Mouse (Mus musculus): ENCODE results near the gene Rftn2.
"Not testable (repeated sequence)": the region's sequence is repeated elsewhere in the genome, so short reads cannot be mapped to it uniquely, and the experiment has no call there.

The Rftn2 gene

GRCm38 (mm10) chr1:55171361-55172325, 54.9 kb downstream of the Rftn2 start:
- no peak for DNase-seq

- DNase-seq, result no peak
These were observed 58.0 kb downstream of the Rftn2 start for GRCm38 (mm10) chr1:55168591-55168990.

DNA sequence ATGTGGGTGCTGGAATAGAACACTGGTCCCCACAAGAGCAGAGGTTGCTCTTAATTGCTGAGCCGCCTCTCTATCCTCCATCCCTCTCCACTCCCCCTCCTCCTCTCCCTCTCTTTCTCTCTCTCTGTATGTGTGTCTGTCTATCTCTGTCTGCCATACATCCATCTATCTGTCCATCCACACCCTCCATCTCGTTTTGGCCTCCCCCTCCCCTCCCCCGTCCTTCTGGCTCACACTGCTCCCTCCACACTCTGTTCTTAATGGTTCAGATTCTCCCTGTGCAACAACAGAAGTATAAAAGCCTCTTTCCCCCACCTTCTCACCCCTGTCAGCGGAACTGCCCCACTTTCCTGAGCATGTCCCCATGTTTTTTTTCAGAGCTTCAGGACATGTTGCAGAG, 59.0 kb downstream of the Rftn2 start:
- DNase-seq, result no peak

GRCm38 (mm10) chr1:55164005-55164404, 62.6 kb downstream of the Rftn2 start:
- no peak for DNase-seq

- no peak for DNase-seq
These were observed 63.8 kb downstream of the Rftn2 start for GRCm38 (mm10) chr1:55162781-55163180.

DNA sequence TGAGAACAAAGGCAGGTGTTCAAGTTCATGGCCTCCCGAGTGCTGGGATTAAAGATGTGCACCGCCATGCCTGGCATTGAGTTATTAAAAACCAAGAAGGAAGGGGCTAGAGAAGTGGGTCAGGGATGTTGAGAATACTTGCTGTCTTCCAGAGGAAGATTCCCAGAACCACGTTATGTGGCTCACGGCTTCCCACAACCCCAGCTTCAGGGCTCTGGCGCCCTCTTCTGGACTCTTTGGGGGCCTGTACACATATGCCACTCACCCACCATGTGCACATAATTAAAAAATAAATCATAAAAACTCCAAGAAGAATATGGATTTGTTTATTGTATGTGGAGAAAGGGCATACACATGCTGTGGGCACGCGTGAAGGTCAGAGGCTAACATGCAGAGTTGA, 64.7 kb downstream of the Rftn2 start:
- no peak for DNase-seq

DNA sequence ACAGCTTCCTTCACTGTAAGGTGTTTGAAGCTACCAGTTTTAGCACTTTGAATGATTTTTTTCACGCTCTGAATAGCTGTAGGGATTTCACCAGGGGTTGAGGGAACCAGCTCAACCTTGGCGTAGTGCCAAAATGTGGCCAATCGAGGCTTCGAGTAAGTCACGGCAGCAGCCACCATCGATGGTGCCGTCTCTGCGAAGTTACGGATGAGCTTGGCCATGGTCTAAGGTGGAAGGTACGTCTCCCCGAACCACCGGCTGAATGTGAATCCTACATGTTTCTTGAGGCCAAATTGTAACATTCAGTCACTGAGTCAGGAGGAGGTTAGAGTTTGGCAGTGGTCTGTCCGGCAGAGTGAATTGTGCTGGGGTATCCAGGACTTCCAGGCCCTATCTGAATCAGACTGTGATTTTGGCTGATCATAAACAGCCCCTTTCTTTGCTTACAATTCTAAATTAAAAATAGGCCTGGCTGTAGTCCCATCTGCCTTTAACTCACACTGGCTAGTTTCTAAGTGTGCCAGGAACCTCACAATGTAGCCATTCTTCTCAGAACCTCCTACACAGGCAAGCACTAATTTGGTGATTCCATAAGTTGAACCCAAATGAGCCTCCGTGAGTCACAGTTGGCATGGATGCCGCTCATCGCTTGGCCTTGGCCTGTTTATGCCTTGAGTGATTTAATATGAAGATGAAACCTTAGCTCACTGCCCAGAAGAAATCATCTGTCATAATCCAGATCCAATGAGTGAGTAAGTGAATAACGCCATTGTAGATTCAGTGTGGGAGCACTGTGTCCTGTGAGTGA, 65.5 kb downstream of the Rftn2 start:
- peak; percentile 49 for DNase-seq

DNA sequence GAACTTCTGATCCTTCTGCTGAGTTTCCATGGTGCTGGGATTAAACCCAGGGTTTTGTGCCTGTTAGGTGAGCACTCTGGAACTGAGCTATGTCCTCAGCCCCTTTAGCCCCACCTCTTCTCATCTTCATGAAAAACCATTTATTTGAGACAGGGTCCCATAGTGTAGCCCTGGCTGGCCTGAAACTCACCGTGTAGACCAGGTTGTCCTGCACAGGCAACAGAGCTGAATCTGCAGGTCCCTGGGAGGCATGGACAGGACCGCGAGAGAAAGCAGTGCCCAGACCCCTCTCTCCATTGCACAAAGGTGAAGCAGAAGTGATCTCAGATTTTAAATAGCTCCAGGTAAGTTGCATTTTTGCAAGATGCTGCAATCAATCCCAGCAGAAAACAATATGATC, 66.4 kb downstream of the Rftn2 start:
- no peak for DNase-seq

DNA sequence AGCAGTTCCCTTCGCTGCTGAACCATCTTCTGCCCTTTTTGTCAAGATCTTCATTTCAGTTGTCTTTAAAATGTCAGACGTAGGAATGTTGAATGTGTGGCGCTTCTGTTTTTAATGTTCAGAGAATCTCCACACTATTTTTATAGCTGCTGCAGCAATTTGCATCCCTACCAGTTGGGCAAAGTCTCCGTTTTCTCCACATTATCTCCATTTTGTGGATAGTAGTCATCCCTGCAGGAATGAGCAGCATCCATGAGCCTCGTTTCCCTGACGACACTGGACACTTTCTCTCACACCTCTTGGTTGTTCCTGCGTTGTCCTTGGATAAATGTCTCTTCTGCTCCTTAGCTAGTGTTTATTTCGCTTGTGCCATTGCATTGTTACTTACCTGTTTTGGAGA, 67.8 kb downstream of the Rftn2 start:
- no peak for DNase-seq

GRCm38 (mm10) chr1:55158211-55158610, 68.4 kb downstream of the Rftn2 start:
- DNase-seq, result no peak

DNA sequence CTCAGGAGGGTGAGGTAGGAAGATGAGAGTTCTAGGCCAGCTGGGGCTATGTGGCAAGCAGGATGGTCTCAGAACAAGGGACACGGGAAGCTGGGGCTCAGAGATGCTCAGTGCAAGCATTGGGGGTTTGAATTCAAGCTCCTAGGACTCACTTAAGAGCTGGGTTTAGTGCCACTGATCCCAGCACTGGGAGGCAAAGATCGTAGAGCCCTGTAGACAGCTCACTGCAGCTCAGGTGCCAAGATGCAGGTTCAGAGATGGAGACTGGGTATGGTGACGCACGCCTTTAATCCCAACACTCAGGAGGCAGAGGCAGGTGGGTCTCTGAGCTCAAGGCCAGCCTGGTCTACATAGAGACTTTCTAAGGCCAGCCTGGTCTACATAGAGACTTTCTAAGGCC, 69.3 kb downstream of the Rftn2 start:
- DNase-seq, result no peak

DNA sequence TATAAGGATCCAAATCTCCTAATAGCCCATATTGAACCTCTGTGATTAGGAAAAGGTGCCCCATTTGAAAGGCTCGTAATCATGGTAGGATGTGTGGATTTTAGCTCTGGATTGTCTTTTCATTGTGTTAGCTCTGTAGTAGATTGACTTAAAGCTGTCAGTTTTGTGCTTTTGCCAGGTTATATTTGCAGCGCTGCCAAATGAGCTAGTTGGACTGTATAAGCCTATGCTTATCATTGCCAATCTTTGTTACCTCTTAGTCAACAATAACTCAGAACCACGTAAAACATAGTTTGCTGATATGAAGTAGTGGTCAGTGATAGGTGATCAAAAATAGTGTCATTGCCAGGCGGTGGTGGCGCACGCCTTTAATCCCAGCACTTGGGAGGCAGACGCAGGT, 81.0 kb downstream of the Rftn2 start:
- DNase-seq, result peak; percentile 41

DNA sequence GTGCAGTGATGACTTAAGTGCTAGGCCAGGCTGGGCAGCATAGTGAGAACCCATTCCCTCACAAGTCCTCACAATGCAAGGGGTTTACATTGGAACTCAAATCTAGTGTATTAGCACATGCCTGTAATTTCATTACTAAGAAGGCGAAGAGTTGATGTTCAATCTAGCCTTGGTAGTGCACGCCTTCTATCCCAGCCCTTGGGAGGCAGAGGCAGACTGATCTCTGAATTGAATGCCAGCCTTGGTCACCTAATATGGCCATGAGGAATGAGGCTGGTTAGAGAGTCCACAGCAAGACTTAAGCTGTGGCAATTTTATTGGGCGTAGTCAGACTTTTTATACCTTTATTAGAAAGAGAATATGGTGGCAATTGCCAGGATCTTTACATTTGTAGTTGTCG, 82.2 kb downstream of the Rftn2 start:
- no peak for DNase-seq

DNA sequence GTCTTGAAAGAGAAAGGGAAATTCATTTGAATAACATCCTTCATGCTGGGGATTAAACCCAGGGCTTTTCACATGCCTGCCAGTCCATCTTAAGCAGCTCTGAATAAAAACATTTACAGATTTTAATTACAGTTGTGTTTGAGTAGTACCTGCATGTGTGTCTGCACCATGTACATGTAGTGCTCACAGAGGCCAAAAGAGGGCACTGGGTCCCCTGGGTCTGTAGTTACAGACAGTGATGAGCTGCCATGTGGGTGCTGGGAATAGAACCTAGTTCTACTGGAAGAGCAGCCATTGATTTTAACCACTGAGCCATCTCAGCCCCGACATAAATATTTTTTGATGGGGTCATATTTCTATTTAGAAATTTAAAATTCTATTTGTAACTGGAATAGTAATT, 90.7 kb downstream of the Rftn2 start:
- DNase-seq, result no peak

GRCm38 (mm10) chr1:55134301-55134700, 92.3 kb downstream of the Rftn2 start:
- no peak for DNase-seq

GRCm38 (mm10) chr1:55133173-55133572, 93.4 kb downstream of the Rftn2 start:
- no peak for DNase-seq

DNA sequence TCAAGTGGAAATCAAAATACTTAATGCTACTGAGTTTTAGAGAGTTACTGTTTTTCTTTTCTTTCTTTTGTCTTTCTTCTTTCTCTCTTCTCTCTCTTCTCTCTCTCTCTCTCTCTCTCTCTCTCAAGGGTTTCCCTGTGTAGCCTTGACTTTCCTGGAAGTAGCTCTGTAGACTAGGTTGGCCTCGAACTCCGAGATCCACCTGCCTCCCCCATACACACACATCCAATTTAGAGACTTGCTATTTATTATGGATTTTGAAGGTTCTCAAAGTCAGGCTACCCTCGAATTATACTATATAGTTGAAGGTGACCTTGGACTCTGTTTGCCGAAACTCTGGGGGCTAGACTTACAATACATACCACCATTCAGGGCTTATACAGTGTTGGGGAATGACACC, 94.3 kb downstream of the Rftn2 start:
- DNase-seq, result no peak

DNA sequence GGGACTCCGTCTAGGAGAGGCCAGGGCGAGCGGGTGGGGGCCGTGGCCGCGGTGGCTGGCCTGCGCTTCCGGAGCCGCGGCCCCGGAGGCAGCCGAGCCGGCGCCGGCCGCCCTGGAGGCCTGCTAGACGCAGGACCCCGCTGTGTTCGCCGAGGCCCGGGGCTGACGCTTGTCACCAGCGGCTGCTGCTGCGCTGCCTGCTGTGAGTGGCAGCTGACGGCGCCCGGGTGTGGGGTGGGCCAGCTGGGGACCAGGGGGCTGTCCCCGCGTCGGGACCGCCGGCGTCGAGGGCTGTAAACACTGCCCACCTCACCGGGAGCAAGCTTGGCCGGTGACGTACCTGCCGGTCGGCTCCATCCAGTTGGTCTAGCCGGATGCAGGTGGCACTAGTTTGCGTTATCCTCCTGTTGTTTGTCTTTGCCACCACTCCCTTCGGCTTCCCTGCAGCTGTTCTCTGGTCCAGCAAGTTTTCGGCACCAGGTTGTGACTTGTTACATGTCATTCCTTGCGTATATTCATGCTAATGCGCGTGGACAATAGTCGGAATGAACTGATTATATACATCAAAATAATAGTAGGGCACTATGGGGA, 95.1 kb downstream of the Rftn2 start:
- DNase-seq, result no peak

- peak; percentile 94 for DNase-seq
These were observed 95.6 kb downstream of the Rftn2 start, which contains the start of gene Mob4 for GRCm38 (mm10) chr1:55130943-55131401. TSS of gene Mob4 (plus strand) at chr1:55131231.

DNA sequence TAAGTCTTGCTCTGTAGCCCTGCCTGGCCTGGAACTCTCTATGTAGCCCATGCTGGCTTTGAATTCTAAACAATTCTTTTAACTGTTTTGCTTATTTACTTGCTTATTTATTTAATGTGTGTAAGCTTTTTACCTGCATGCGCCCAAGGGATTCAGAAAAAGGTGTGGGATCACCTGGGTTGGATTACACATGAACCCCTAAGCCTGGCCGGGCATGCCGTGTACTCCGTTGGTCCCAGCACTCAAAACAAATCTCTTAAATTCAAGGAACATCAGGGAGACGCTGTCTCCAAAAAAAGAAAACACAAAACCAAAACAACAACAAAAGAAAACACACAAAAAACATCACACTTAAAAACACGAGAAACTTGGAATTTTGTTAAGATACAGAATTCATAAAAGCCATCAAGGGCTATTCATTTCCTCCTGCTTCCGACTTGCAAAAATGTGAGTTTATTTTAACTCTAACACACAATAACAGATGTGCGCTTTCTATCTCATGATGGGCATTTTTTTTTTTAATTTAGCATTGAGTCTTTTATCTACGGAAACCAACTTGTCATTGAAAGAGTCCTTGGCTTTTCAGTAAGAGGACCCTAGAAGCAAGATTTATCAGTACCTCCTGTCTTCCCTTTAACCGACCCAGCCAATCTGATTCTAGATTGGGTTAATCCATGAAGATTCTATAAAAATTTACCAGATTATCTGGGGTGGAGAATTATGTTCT, 96.2 kb downstream of the Rftn2 start:
- DNase-seq, result peak; percentile 31

DNA sequence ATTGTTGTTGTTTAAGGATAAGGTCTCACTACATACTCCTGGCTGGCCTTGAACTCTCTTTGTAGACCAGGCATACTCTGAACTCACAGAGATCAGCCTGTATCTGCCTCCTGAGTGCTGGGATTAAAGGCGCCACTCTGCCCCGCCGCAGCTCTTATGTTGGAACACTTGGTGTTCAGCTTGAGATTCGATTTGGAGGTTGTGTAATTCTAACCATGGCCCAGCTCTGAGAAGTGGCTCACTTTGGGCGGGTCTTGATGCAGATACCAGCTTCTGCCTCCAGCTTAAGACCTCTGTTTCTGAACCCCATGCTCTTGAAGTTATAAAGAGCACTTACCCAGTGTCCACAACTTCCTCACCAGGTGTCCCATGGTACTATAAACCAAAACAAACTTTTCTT, 96.9 kb downstream of the Rftn2 start:
- peak; percentile 21 for DNase-seq

DNA sequence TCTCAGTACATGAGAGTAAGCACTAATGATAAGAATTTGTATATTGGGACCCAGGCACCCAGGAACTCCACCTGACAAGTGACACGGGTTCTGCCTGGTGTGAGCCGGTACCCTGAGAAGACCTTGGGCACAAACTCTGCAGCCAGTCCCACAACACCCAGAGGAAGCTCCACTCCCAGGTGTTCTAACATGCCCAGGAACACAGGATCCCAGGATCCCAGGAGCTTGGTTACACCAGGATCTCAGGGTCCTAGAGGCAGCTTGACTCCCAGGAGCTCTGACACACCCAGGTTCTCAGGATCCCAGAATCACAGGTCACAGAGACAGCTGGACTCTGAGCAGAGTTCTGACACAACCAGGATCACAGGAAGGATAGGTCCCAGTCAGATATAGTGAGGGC, 102.4 kb downstream of the Rftn2 start:
- DNase-seq, result not testable (repeated sequence)

DNA sequence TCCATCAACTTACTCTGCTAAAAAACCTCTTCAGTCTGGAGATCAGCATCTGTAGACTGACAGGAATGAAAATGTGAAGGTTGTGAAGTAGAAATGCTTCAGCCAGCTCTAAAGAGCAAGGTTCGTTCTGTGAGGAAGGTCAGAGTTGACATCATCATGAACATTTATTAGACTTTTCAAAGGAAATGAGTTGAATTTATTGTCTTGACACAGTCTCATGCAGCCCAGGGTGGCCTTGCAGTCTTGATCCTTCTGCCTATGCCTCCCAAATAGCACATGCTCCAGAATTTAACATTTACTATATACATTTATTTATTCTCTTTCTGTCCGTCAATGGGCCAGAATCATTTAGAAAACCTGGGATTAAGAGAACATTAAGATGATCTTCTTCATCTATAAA, 103.0 kb downstream of the Rftn2 start:
- no peak for DNase-seq

Data from cerebellum, adult 9-11 months (tissue).